Mouse (Mus musculus): ENCODE data around the gene Ipcef1.
"Not testable (repeated sequence)": the region's sequence is repeated elsewhere in the genome, so short reads cannot be mapped to it uniquely, and the experiment has no call there.

Ipcef1 gene

DNA sequence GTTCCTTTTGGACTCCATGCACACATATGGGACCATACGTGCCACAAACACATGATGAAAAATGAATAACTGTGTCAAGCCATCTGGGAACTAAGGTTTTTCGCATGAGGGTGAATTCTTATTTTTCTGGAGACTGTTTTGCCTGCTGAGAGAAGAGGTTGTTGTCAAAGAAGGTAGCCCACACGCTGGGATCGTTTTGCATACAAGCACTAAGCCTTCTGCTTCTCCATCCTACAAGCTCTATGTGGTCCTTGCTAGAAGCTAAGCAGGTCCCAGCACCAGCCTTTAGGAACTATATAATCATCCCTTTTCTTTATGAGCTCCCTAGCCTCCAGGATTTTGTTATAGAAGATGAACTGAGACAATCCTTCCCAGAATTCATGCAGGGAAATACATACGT is 93.5 kb downstream of the Ipcef1 start:
- DNase-seq = no peak

DNA sequence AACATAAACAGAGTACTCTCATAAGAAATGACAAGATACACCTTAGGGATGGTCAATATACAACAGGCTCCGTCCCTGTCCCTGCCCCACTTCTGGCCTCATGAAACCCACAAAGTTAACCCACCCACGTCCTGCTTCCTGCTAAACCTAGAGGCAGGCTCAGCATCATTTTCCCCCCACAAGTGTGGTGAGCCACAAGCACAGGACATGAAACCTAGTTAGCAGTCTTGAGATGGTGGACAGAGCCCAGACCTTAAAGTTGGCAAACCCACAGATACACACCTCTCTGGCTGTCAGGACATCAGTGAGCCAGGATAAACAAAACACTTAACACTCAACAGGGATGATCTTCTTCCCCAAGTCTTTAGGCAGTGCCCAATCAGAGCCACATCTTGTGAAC is 95.9 kb downstream of the Ipcef1 start:
- peak; percentile 6 to 18 for DNase-seq

DNA sequence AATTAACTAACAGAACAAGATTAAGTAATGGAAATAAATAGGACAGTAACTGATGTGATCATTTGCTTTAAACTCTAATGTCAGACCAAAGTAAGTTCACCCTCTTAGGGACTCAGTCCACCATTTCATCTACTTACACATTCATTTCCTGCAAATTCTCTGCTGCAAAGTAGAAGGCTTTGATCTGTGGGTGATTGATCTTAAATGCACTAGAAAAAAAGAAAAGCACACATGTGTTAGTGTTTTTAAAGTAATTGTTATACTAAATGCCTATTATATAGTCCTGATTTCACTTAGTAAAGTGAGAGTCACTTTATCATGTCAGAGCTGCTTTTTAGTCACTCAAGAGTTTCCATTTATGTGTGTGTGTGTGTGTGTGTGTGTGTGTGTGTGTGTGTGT is 97.7 kb downstream of the Ipcef1 start:
- DNase-seq = no peak

DNA sequence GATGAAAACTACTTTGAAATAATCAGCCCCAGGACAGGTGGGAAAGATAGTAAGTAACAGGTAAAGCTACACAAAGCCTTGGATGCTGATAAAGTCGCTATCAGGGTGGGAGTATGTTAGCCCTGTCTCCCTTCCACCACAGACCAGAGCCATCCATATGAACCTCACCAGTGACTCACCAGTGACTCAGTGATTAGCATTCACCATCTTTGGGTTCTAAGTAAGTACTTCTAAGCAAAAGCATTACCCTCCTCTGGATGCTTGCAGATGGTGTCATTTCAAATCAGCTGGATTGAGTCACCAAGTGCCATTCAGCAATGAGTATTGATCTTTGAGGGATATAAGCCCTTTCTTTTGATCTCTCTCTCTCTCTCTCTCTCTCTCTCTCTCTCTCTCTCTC is 99.2 kb downstream of the Ipcef1 start:
- no peak for DNase-seq

DNA sequence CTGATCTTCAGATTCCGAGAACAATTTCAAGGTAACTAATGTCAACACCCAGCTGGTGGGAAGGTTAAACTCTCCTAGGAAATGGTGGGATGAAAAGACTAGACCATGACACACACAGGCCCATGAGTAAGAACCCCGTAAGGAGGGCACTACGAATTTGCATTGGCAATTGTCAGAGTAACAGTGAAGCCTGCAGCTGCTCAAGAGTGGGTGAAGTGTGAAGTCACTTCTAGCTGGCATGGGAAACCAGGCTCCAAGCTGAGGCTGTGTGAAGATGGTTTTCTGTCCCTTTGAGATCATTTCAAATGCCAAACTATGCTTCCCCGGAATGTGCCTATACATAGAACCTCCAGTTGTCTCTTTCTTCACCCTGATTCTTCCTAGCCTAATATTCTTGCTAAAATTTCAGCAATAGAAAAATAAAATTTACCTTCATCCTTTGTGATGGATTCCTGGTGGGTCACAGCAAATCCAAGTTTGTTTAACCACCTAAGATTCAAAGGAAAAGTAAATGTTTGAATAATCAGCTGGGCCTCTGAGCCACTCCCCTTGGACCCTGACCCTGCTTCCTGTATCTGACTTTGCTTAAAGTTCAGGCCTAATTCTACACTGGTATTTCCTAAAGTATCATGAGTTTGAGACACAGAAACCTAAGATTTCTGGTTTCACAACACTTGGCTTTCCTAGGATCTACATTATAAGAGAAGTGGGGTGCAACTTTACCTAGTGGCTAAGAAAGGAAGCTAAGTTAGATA is 115.4 kb downstream of the Ipcef1 start:
- DNase-seq = no peak

DNA sequence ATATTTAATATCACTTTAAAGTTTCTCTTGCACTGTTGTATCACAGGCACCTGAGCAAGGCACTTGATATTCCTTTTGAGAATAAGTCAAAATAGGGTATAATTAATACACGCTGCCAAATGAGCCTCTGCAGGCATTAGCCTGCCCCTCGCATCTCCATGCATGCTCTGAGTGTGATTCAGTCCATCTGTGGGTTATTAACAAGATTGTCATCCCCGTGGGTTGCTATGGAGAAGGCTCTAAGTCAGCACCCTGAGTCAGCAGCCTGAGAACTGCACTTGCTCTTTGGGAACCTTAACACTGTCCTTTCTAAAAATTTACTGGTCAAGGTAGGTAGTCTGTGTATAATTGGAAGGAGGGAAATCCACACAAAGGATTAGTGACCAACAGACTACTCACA is 117.5 kb downstream of the Ipcef1 start:
- no peak for DNase-seq

DNA sequence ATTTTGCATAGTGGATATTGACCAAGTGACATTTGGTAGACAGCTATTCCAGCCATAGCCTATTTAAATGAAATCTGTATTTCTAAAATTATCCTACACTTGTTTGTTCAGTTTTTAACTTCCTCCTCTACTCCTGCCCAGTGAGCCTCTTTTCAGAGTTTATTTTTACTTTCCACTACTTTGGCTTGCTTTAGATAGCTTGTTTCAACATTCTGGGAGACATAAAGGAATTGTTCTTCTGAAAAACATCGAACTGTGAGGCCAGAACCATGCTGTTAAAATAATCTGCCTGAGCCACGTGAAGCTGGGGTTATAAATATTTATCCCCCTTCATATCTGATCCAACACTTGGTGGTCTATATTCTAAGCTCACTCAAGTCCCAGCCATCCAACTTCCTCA is 121.4 kb downstream of the Ipcef1 start:
- DNase-seq = no peak

DNA sequence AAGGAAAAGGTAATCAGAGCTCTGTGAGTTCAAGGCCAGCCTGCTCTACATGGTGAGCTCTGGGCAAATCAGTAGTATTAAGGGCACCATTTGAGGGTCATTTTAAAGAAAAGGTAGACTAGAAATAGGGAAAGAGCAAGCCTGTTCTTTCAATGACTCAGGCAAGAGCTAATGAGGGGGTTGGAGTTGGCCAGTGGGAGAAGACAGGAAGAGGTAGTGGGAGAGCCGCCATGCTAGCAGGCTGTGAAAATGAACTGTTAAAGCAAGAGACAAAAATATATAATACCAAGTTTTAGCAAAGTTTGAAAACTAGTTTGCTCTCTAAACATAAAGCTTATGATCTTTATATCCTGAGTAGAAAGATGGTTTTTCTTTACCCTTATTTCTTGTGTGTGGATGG is 121.9 kb downstream of the Ipcef1 start:
- no peak for DNase-seq

DNA sequence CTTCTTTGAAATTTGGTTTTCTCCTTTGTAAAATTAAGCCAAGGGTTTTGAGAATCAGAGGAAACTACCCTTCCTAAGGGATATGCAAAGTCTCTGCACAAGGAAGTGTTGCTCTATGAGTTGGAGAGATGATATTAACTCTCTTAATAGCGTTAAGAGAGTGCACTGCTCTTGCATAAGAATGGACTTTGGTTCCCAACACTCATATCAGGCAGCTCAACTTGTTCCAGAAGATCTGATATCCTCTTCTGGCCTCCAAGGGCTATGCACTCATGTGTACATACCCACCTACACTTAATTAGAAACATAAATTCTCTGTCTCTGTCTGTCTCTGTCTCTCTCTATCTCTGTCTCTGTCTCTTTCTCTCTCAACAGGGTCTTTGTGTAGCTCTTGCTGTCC is 123.4 kb downstream of the Ipcef1 start:
- no peak for DNase-seq

DNA sequence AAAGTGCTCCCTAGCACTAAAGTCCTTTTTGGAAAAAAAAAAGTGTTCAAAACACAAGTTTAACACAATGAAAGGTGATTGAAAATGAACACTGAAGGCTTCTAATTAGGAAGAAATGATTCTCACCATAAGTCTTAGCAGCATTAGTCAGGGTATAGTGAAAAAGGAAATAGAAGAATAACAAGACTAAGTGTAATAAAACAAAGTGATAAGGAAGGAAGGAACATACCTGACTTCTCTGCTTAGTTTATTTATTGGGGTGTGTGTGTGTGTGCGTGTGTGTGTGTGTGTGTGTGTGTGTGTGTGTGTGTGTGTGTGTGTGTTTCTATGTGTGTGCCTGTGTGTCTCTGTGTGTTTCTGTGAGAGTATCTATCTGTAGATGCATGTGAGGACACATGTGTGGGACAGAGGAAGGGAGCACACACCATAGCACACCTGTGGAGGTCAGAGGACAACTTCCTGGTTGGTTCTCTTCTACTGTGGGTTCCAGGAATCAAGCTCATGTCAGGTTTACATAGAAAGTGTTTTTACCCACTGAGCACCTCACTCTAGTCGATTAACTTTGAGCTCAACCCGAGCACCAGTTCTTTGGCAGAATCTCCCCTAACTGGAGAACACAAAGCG is 124.6 kb downstream of the Ipcef1 start:
- no peak for DNase-seq

DNA sequence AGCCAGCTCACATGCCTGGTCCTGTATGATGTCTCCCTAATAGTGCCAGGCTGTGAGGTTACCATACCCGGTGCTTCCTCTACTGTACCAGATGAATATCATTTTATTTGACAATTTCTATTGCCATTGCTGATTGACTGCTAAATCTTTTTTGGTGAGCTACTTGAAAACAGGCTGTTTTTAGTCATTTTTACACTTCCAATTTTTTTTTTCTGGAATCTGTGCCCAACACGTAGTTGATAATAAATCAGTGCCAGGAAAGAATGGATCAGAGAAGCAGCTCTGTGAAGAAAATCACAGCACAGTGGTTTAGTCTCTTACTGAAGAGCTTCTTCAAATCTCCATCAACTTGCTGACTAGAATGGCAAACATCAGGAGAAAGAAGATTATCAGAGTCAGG is 125.6 kb downstream of the Ipcef1 start:
- no peak for DNase-seq

DNA sequence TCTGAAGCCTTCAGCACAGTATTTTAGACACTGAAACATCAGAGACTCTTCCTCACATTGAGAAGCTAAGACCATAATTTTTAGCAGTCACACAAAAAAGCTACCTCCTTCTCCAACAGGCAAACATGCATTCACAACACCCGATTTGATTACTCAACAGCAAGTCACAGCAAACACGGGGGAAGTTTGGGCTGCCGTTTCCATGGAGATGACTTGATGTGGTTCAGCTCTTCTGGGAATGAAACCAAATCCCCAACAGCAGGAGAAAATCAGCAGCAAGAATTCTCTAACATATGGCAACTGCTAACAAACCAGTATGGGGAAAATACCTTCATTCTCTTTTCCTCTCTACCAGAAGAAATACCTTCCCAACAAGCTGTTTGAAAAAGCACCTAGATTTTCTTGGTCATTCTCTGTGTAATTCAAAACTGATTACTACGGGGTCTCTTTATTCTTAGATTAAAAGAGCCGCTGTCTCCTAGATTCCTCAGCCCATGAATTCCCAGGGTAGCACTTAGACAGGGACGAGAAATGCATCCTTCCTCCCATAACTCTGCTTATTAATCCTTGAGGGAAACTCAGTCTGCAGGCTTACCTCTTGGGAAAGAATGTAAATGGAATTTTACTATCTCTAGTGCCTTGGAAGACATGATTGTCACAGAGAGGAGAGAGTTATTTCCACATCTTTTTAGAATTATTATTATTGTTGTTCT is 135.6 kb downstream of the Ipcef1 start:
- no peak for DNase-seq

DNA sequence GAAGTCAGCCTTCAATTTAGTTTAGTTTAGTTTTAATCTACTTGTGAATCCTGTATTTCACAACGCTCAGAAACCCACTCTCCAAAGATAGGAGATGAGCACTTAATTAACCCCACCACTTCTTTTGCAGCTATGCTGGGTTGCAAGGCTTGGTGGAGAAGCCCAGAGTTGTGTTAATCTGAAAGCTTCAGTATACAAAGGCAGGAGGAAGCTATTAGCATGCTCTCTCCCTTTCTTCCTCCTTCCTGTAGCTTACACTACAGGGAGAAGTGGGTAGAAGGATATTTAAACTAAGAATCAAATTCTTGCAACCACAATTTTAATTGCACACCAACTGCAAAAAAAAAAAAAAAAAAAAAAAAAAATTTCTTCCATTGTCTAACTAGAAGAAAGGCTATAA is 136.3 kb downstream of the Ipcef1 start:
- no peak for DNase-seq

DNA sequence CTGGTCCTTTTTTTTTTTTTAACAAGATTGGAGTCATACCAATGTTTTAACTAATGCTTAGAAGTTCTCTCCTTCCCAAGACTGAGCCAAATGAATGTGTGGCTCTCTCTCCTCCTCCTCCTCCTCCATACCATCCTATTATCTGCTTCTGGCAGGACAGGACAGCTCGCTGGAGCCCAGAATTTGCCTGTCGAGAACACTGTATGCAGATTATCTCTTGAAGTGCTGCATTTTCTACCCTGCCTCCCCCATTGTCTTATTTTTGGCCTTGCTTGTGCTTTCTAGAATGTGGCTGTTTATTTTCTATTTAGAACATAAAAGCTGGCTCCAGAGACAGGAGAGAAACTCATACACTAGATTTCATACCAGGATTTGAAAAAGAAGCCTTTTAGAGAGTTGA is 142.5 kb downstream of the Ipcef1 start:
- no peak for DNase-seq

DNA sequence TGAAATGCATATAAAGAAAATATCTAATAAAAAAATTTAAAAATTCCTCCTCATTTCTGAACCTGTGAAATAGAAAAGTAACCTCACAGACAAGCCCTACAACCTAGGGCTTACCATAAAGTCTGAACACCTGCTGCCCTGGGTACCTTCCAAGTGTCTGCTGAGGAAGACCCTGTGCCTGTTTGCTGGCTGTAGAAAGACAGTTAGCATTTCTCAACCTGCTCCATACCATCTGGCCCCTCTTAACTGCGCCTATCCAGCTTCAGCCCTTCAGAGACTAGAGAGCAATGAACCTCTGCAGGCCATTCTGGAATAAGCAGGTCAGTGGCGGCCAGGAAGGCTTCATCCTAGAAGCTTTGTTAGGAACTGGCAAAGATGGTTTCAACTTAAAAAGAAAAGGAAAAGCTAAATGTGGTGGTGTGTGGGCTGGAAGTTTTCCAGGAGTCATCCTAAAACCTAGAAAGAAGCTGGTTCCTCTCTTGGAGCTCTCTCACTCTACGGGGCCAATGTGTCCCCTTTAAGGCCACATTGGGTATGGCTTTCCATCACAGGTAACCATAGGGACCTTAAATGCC is 150.4 kb downstream of the Ipcef1 start:
- DNase-seq = no peak

DNA sequence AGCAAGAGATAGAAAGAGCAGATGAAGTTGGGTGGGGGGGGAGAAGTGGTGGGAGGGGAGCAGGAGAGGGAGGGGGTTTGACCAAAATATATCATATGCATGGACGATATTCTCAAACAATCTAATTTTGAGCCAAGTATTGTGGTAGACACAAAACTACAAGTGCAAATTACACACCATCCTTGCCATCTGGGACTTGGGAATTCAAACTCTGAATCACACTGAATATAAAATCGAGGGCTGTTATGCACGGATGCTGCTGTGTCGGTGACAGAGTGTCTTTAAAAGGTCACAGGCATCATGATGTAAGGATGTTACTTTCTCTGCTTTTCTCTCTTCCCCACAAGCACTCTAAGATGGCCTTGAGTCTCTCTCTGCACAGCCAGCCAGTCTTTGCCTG is 152.2 kb downstream of the Ipcef1 start:
- no peak for DNase-seq

DNA sequence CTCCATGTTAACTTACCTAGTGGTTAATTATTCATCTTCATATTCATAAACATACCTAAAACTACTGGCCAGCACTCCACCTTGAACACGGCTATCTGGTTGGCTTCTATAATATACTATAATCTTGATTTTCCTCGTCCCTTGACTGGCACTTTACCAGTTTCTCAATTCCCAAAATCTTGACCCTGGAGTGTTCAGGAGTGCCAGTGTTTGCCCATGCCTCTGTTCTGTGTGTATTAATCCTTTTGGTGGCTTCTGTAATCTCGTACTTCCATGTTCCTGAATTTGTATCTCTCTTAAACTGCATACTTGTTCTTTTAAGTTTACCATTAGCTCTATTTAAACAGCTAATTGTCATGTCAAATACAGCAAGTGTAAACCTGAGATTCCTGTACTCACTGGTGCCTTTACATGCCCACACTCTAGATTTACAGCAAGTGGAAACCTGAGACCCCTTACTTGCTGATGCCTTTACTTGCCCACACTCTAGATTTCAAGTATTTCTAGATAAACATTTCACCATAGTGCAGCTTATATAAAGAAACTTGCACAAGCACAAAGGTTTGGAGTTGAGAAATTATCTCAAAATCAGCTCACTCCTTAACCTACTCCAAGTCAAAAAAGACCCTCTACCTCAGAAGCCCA is 155.5 kb downstream of the Ipcef1 start:
- no peak for DNase-seq

DNA sequence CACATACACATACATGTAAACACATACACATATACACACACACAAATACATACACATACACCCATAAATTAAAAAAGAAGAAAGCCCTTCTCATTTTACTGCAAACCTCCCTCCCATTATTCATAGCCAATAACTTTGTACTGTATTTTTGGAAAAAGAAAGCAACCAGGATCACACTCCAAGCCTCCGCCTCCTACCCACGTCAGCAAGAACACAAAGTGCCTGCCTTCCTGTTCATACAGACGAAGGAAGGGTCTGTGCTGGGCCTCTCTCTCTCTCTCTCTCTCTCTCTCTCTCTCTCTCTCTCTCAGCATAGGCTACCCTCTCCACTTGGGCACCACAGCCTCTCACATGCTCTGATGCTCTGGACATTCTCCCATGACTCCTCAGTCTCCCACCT is 156.5 kb downstream of the Ipcef1 start:
- DNase-seq = no peak

DNA sequence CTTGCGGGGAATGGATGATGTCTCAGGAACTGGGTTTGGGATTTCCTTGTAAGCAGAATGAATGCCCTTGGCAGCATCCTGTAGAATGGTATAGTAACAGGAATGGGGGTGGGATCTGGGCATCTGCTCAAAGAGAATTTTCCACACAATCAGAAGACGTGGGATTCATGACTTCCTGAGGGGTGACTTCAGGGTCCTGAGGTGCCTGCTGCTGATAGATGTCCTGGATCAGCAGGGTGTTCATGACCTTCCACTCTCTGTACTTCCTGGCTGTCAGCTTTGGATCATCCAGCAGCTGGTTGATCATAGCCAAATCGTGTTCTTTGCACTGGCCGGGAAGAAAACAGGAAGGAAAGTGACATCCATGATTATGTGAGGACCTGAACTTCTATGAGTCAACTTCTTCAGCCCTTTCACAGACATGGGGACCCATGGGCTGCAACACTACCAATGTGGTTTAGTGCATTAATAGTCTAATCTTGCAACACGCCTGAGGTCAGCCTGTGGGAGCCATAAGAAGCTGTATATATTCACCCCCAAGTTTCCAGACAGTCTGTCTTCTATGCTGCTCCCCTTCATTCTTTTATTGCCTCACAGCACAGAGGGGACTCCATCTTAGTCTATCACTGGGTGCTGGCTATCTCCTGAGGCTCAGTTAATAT is 161.8 kb downstream of the Ipcef1 start:
- no peak for DNase-seq

DNA sequence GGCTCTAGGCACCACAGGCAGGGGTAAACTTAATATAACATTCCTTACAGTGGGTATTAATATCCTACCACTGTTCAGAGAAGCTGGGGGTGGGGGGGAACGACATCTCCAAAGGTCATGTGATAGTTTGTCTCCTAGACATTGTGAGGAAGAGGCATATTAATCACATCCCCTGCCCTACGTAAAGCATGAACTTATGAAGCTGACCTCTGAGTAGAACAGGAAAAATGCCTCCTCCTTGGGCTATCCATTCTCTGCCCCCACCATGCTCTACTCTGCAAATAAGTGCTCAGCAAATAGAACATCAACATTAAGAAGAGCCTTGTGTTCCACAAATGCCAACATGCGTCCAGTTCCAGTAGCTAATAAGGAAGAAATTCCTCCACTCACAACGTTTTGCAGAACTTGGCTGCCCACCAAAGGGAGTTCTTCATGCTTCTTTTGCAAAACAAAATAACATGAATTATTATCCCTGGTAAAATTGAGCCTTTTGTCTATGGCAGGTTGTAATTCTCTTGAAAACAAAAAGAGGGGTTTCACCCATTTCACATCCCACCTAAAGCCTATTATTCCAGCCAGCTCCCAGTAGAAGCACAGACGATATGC is 162.5 kb downstream of the Ipcef1 start:
- DNase-seq = no peak

DNA sequence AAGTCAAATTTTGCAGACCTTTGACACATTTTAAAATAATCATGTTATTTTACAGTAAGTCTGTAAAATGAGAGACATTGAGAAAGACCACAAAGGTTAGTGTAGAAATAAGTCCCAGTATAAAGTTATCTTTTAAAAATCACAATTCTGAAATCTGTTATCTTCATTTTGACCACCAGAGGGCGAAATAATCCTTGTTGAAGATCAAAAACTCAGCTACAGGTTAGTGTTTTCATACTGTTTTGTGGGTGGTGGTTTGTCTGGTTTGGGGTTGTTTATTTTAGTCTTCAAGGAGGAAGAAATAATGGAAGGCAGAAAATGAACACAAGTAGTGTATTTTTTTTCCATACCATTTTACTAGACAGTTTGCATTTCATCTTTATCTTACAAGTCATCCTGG is 166.8 kb downstream of the Ipcef1 start:
- no peak for DNase-seq

DNA sequence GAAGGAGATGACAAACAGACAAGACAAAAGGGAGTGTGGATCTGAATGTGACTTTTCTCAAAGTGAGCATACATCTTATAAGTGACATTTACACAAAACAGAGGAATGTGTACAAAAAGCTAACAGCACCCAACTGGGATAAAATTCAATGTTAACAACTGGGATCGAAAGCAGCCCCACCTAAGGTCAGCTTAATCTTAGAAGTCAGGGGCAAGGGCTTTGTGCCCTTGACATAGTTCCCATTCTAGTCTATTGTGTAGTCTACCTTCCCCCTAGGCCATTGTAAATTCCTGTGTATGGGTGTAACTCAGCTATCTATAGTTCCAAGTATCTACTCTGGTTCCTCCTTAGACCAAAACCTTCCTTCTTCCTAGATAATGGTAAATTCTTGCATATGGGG is 170.2 kb downstream of the Ipcef1 start:
- DNase-seq = not testable (repeated sequence)

Data from thymus, postnatal 36 days (tissue).